Comparison of ENCODE assay signal across 10 mouse cellular contexts in genomic region chr15:61400720-61401119, GRCm38 (mm10).
DNase-seq lines count a peak whose midpoint lies in the region; ATAC-seq lines count a peak whose summit lies in the region.
"Had no signal": no experiment of that assay in that cellular context is flagged by ENCODE, and none has a peak within 500 bp of the region (broad histone marks: within the 10 kb centered on the region; RNA-seq: fewer than 3 reads in every experiment).

No protein-coding gene starts in this region.

- no peak overlapping the region for H3K4me3 ChIP-seq in forebrain, embryonic 14.5 days (ENCODE audit: low read depth, low read length)
- no peak overlapping the region for H3K4me3 ChIP-seq in forebrain, embryonic 16.5 days (replicated peaks; ENCODE audit: low read length)
- H3K4me3 ChIP-seq: liver, embryonic 13.5 days had no signal

- H3K9ac ChIP-seq in forebrain, embryonic 14.5 days (ENCODE audit: low read length): no peak overlapping the region
- H3K9ac ChIP-seq in forebrain, embryonic 16.5 days (replicated peaks; ENCODE audit: low read depth, low read length): no peak overlapping the region
- H3K9ac ChIP-seq: liver, embryonic 13.5 days had no signal

- peaks cover under 1% of the 10 kb centered on the region; the same call in 1 of the 2 replicates for H3K4me1 ChIP-seq in forebrain, embryonic 14.5 days (ENCODE audit: control insufficient read depth, insufficient read depth, low read length)
- H3K4me1 ChIP-seq in forebrain, embryonic 16.5 days (replicated peaks; ENCODE audit: control insufficient read depth, insufficient read depth, low read length): peaks cover 3% of the 10 kb centered on the region
- H3K4me1 ChIP-seq: liver, embryonic 13.5 days had no signal

- intact Hi-C loops in left cerebral cortex, postnatal 10 days (cut with DNase I): no loop called here

- no peak for ATAC-seq in forebrain, embryonic 14.5 days
- no peak for ATAC-seq in forebrain, embryonic 16.5 days
- ATAC-seq in erythroid progenitor cell, adult 5-6 weeks (replicated peaks; ENCODE audit: low FRiP score, poor library complexity, severe bottlenecking): no peak

- DNase-seq in forebrain, embryonic 14.5 days (ENCODE audit: low spot score): peak; percentile 13
- DNase-seq in left cerebral cortex, adult 11 months (ENCODE audit: low spot score): peak; percentile 7
- no peak for DNase-seq in left cerebral cortex, postnatal 10 days (ENCODE audit: extremely low spot score in 1 of 2, low spot score in 2 of 2)
- DNase-seq in CD4-positive, CD25-positive, alpha-beta regulatory T cell, adult 2 months (ENCODE audit: low read depth, low spot score): peak; percentile 79
- peak; percentile 9 for DNase-seq in embryo, embryonic 11.5 days (ENCODE audit: low read depth, low spot score)
- DNase-seq in yolk sac, embryonic 10.5 days (ENCODE audit: low spot score): no peak
- DNase-seq: liver, embryonic 13.5 days had no signal

- no peak overlapping the region for H3K4me2 ChIP-seq in forebrain, embryonic 14.5 days (ENCODE audit: low read length)
- no peak overlapping the region for H3K4me2 ChIP-seq in forebrain, embryonic 16.5 days (ENCODE audit: low read length)
- H3K4me2 ChIP-seq: liver, embryonic 13.5 days had no signal

- no peaks in the 10 kb centered on the region for H3K9me3 ChIP-seq in forebrain, embryonic 14.5 days (replicated peaks; ENCODE audit: control insufficient read depth, low read length)
- H3K9me3 ChIP-seq in forebrain, embryonic 16.5 days (ENCODE audit: control insufficient read depth, low read length): no peaks in the 10 kb centered on the region
- H3K9me3 ChIP-seq: G1E; liver, embryonic 13.5 days had no signal

- H3K27ac ChIP-seq in forebrain, embryonic 14.5 days (ENCODE audit: low read depth, low read length): no peak overlapping the region
- no peak overlapping the region for H3K27ac ChIP-seq in forebrain, embryonic 16.5 days (ENCODE audit: low read length)
- H3K27ac ChIP-seq: liver, embryonic 13.5 days had no signal

- H3K27me3 ChIP-seq in forebrain, embryonic 14.5 days (replicated peaks; ENCODE audit: control insufficient read depth, insufficient read depth, low read length): no peaks in the 10 kb centered on the region
- H3K27me3 ChIP-seq in forebrain, embryonic 16.5 days (replicated peaks; ENCODE audit: control insufficient read depth, insufficient read depth, low read length): no peaks in the 10 kb centered on the region
- H3K27me3 ChIP-seq: liver, embryonic 13.5 days had no signal

- no peaks in the 10 kb centered on the region for H3K36me3 ChIP-seq in forebrain, embryonic 14.5 days (ENCODE audit: control insufficient read depth, insufficient read depth, low read length)
- no peaks in the 10 kb centered on the region for H3K36me3 ChIP-seq in forebrain, embryonic 16.5 days (ENCODE audit: control insufficient read depth, insufficient read depth)
- H3K36me3 ChIP-seq: G1E; liver, embryonic 13.5 days had no signal

Comparison
In these comparisons a context has a peak if more than half of its experiments do, and no peak if none do; other contexts are left out.
1. DNase-seq: peak in forebrain, embryonic 14.5 days (single experiment), left cerebral cortex, adult 11 months (single experiment), CD4-positive, CD25-positive, alpha-beta regulatory T cell, adult 2 months (single experiment) and embryo, embryonic 11.5 days (single experiment); none in left cerebral cortex, postnatal 10 days (0 of 2) and yolk sac, embryonic 10.5 days (single experiment).